Mouse (Mus musculus): ENCODE data around the gene Il17f. TPM values are rescaled to one million over a fixed set of nuclear protein-coding genes. Genes with fewer than 3 reads are reported as not detected.

Gene Il17f
- polyA plus RNA-seq, 1 experiment, result not detected

DNA sequence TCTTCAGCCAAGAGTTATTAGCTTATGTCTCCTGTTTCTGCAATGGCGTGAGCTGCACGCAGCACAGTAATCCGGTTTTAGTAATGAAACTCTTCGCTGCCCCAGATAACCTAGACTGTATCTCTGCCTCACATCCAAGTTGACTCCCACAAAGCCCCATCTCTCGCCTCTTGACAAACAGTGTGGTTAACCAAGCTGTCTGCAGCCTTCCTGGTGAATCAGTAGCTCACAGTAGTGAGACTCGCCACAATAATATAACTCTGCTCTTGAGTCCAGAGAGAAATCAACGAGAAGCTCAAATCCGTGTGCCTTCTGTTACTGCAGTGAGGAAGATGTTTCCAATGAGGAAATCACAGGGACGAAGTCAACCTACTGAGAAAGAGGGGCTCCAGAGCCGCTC, 36.0 kb downstream of the Il17f start:
- H3ac ChIP-seq (ENCODE audit: control insufficient read depth, insufficient read length), result no peak overlapping the region
- H3K4me3 ChIP-seq, result no peak overlapping the region
- H3K27me3 ChIP-seq (ENCODE audit: control insufficient read depth, insufficient read depth, insufficient read length), result no peaks in the 10 kb centered on the region
- peak overlapping the region; percentile 52 for H3K4me2 ChIP-seq (ENCODE audit: low read depth)
- H3K79me2 ChIP-seq (ENCODE audit: control insufficient read depth, insufficient read depth), result no peaks in the 10 kb centered on the region
- H3K36me3 ChIP-seq (ENCODE audit: control insufficient read depth, insufficient read depth), result no peaks in the 10 kb centered on the region
- TF ChIP-seq CEBPB (IDR thresholded peaks at IDR 0.05; ENCODE audit: insufficient read depth, poor library complexity, severe bottlenecking) (no peak), MYOG (IDR thresholded peaks at IDR 0.05; ENCODE audit: control insufficient read depth in 1 of 3, insufficient read depth in 1 of 3, insufficient read length in 2 of 3, low read depth in 2 of 3) (no peak), POLR2AphosphoS2 (IDR thresholded peaks at IDR 0.05; ENCODE audit: insufficient read length, low read depth) (no peak), POLR2A (IDR thresholded peaks at IDR 0.05; ENCODE audit: insufficient read length, low read depth) (no peak), USF1 (IDR thresholded peaks at IDR 0.05; ENCODE audit: low read depth) (no peak), MYOD1 (IDR thresholded peaks at IDR 0.05; ENCODE audit: control insufficient read depth in 1 of 3, insufficient read length in 2 of 3, low read depth in 2 of 3) (no peak), REST (IDR thresholded peaks at IDR 0.05; ENCODE audit: insufficient read depth, insufficient read length) (no peak), TCF12 (IDR thresholded peaks at IDR 0.05; ENCODE audit: insufficient read depth, poor library complexity, severe bottlenecking) (no peak), SRF (IDR thresholded peaks at IDR 0.05; ENCODE audit: control insufficient read depth, insufficient read length, low read depth) (no peak), TCF3 (IDR thresholded peaks at IDR 0.05; ENCODE audit: insufficient read length, low read depth) (no peak), E2F4 (IDR thresholded peaks at IDR 0.05; ENCODE audit: insufficient read depth) (no peak), MAX (IDR thresholded peaks at IDR 0.05; ENCODE audit: low read depth) (no peak)

DNA sequence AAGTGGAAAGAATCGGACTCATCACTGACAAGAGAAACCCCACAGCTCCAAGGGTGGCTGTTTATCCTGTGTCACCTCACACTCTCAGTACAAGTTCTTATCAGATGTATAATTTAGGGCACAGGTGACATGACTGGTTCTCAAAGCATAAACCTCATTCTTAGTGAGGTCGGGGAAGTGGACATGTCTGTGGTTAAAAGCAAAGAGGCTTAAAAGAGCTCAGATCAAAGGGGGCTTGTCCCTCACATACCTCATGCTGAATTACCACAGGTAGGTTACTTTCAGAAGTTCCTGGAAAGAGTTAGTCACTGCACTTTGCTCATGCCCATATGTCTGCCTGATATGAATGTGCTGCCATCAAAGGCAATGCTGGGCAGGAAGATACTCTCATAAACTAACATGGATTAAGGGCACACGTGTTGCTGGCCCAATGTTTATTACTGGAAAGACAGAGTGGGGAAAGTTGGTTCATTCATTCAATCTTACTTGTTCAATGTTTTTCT, 49.9 kb downstream of the Il17f start:
- Histone ChIP-seq H3K79me2 (ENCODE audit: control insufficient read depth, insufficient read depth) (no peaks in the 10 kb centered on the region), H3ac (ENCODE audit: control insufficient read depth, insufficient read length) (no peak overlapping the region), H3K4me3 (no peak overlapping the region), H3K27me3 (ENCODE audit: control insufficient read depth, insufficient read depth, insufficient read length) (no peaks in the 10 kb centered on the region), H3K4me2 (ENCODE audit: low read depth) (no peak overlapping the region), H3K36me3 (ENCODE audit: control insufficient read depth, insufficient read depth) (no peaks in the 10 kb centered on the region)
- TF ChIP-seq REST (IDR thresholded peaks at IDR 0.05; ENCODE audit: insufficient read depth, insufficient read length), result no peak
- no peak for TF ChIP-seq USF1 (IDR thresholded peaks at IDR 0.05; ENCODE audit: low read depth)
- no peak for TF ChIP-seq MYOD1 (IDR thresholded peaks at IDR 0.05; ENCODE audit: control insufficient read depth in 1 of 3, insufficient read length in 2 of 3, low read depth in 2 of 3)
- no peak for TF ChIP-seq MYOG (IDR thresholded peaks at IDR 0.05; ENCODE audit: control insufficient read depth in 1 of 3, insufficient read depth in 1 of 3, insufficient read length in 2 of 3, low read depth in 2 of 3)
- TF ChIP-seq MAX (IDR thresholded peaks at IDR 0.05; ENCODE audit: low read depth), result no peak
- no peak for TF ChIP-seq SRF (IDR thresholded peaks at IDR 0.05; ENCODE audit: control insufficient read depth, insufficient read length, low read depth)
- no peak for TF ChIP-seq CEBPB (IDR thresholded peaks at IDR 0.05; ENCODE audit: insufficient read depth, poor library complexity, severe bottlenecking)
- TF ChIP-seq POLR2A (IDR thresholded peaks at IDR 0.05; ENCODE audit: insufficient read length, low read depth), result no peak
- TF ChIP-seq TCF3 (IDR thresholded peaks at IDR 0.05; ENCODE audit: insufficient read length, low read depth), result no peak
- no peak for TF ChIP-seq POLR2AphosphoS2 (IDR thresholded peaks at IDR 0.05; ENCODE audit: insufficient read length, low read depth)
- TF ChIP-seq E2F4 (IDR thresholded peaks at IDR 0.05; ENCODE audit: insufficient read depth), result no peak
- no peak for TF ChIP-seq TCF12 (IDR thresholded peaks at IDR 0.05; ENCODE audit: insufficient read depth, poor library complexity, severe bottlenecking)

DNA sequence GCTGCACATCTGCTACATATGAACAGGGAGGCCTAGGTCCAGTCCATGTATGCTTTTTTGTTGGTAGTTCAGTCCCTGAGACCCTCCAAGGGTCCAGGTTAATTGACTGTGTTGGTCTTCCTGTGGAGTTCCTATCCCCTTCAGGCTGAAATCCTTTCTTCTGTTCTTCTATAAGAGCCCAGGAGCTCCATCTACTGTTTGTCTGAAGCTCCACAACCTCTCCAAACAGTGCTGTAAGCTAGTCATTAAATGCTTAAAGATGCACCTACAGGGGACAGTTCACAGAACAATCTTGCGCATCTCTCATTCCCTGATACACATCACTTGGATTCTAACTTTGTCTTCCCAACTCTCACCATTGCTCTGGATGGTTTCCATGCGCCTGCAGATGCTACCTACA, 51.9 kb downstream of the Il17f start:
- Histone ChIP-seq H3K79me2 (ENCODE audit: control insufficient read depth, insufficient read depth) (no peaks in the 10 kb centered on the region), H3ac (ENCODE audit: control insufficient read depth, insufficient read length) (no peak overlapping the region), H3K27me3 (ENCODE audit: control insufficient read depth, insufficient read depth, insufficient read length) (no peaks in the 10 kb centered on the region), H3K4me3 (no peak overlapping the region), H3K4me2 (ENCODE audit: low read depth) (no peak overlapping the region), H3K36me3 (ENCODE audit: control insufficient read depth, insufficient read depth) (no peaks in the 10 kb centered on the region)
- TF ChIP-seq TCF3 (IDR thresholded peaks at IDR 0.05; ENCODE audit: insufficient read length, low read depth) (no peak), POLR2A (IDR thresholded peaks at IDR 0.05; ENCODE audit: insufficient read length, low read depth) (no peak), MAX (IDR thresholded peaks at IDR 0.05; ENCODE audit: low read depth) (no peak), POLR2AphosphoS2 (IDR thresholded peaks at IDR 0.05; ENCODE audit: insufficient read length, low read depth) (no peak), MYOG (IDR thresholded peaks at IDR 0.05; ENCODE audit: control insufficient read depth in 1 of 3, insufficient read depth in 1 of 3, insufficient read length in 2 of 3, low read depth in 2 of 3) (no peak), TCF12 (IDR thresholded peaks at IDR 0.05; ENCODE audit: insufficient read depth, poor library complexity, severe bottlenecking) (no peak), CEBPB (IDR thresholded peaks at IDR 0.05; ENCODE audit: insufficient read depth, poor library complexity, severe bottlenecking) (no peak), USF1 (IDR thresholded peaks at IDR 0.05; ENCODE audit: low read depth) (no peak)

DNA sequence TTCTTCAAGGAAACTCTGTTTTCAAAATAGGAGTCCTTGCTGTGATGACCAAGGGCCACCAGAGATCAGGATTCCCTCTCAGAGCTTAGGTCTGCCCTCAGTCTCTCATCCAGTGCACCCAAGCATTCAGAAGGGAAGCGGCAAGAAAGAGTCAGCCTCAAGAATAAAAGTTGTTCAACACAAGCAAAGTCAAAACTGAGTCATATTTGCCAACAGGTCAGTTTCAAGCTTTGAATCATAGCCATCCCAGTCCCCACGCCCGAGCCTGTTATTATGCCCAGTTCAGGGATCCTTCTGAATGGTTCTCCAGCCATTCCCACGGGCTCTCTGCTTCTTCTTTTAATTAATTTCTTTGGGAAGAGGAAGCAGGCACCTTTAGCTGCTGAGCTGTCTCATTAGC, 53.8 kb downstream of the Il17f start:
- Histone ChIP-seq H3K79me2 (ENCODE audit: control insufficient read depth, insufficient read depth) (no peaks in the 10 kb centered on the region), H3ac (ENCODE audit: control insufficient read depth, insufficient read length) (no peak overlapping the region), H3K4me3 (no peak overlapping the region), H3K36me3 (ENCODE audit: control insufficient read depth, insufficient read depth) (no peaks in the 10 kb centered on the region), H3K4me2 (ENCODE audit: low read depth) (no peak overlapping the region), H3K27me3 (ENCODE audit: control insufficient read depth, insufficient read depth, insufficient read length) (no peaks in the 10 kb centered on the region)
- no peak for TF ChIP-seq TCF12 (IDR thresholded peaks at IDR 0.05; ENCODE audit: insufficient read depth, poor library complexity, severe bottlenecking)
- TF ChIP-seq POLR2AphosphoS2 (IDR thresholded peaks at IDR 0.05; ENCODE audit: insufficient read length, low read depth), result no peak
- no peak for TF ChIP-seq E2F4 (IDR thresholded peaks at IDR 0.05; ENCODE audit: insufficient read depth)
- no peak for TF ChIP-seq REST (IDR thresholded peaks at IDR 0.05; ENCODE audit: insufficient read depth, insufficient read length)
- TF ChIP-seq CEBPB (IDR thresholded peaks at IDR 0.05; ENCODE audit: insufficient read depth, poor library complexity, severe bottlenecking), result no peak
- TF ChIP-seq POLR2A (IDR thresholded peaks at IDR 0.05; ENCODE audit: insufficient read length, low read depth), result no peak
- TF ChIP-seq MYOG (IDR thresholded peaks at IDR 0.05; ENCODE audit: control insufficient read depth in 1 of 3, insufficient read depth in 1 of 3, insufficient read length in 2 of 3, low read depth in 2 of 3), result no peak
- no peak for TF ChIP-seq TCF3 (IDR thresholded peaks at IDR 0.05; ENCODE audit: insufficient read length, low read depth)
- no peak for TF ChIP-seq SRF (IDR thresholded peaks at IDR 0.05; ENCODE audit: control insufficient read depth, insufficient read length, low read depth)
- TF ChIP-seq MAX (IDR thresholded peaks at IDR 0.05; ENCODE audit: low read depth), result no peak
- TF ChIP-seq MYOD1 (IDR thresholded peaks at IDR 0.05; ENCODE audit: control insufficient read depth in 1 of 3, insufficient read length in 2 of 3, low read depth in 2 of 3), result no peak
- TF ChIP-seq USF1 (IDR thresholded peaks at IDR 0.05; ENCODE audit: low read depth), result no peak

Data from myocyte (in vitro differentiated cells).